Mouse (Mus musculus) embryonic facial prominence, embryonic 15.5 days (tissue): Measurements from ENCODE around the gene Emc4. TPM values are rescaled to one million over a fixed set of nuclear protein-coding genes. Genes with fewer than 3 reads are reported as not detected.

Experiments used
- ATAC-seq: fragments of 200-750 bp; cut with Nextera tagmentation; 2 replicates; pipeline ENCODE4 v1.8.0; 2017; ENCODE audit warnings: low read depth, moderate TSS enrichment; ENCODE audit not compliant: insufficient number of reproducible peaks, low FRiP score, low TSS enrichment
- H3K27ac ChIP-seq: fragments of 300-500 bp; sonication (generic); replicated peaks from 2 replicates; pipeline ENCODE4 v1.5.1; 2015; ENCODE audit warnings: mild to moderate bottlenecking, inconsistent platforms
- H3K27me3 ChIP-seq: fragments of 300-500 bp; sonication (generic); 2 replicates; pipeline ENCODE4 v1.6.1; 2015; ENCODE audit warnings: inconsistent platforms
- H3K36me3 ChIP-seq: fragments of 300-500 bp; sonication (generic); 2 replicates; pipeline ENCODE4 v1.6.1; 2015; ENCODE audit warnings: mild to moderate bottlenecking, inconsistent platforms
- H3K4me1 ChIP-seq: fragments of 300-500 bp; sonication (generic); 2 replicates; pipeline ENCODE4 v1.6.1; 2015; ENCODE audit warnings: inconsistent platforms
- H3K4me2 ChIP-seq: fragments of 300-500 bp; sonication (generic); replicated peaks from 2 replicates; pipeline ENCODE4 v1.6.1; 2015; ENCODE audit warnings: mild to moderate bottlenecking, inconsistent platforms
- H3K4me3 ChIP-seq: fragments of 300-500 bp; sonication (generic); replicated peaks from 2 replicates; pipeline ENCODE4 v1.5.1; 2015; ENCODE audit warnings: mild to moderate bottlenecking, inconsistent platforms
- H3K9ac ChIP-seq: fragments of 300-500 bp; sonication (generic); 2 replicates; pipeline ENCODE4 v1.6.1; 2015; ENCODE audit warnings: inconsistent platforms
- H3K9me3 ChIP-seq: fragments of 300-500 bp; sonication (generic); replicated peaks from 2 replicates; pipeline ENCODE4 v1.6.1; 2016; ENCODE audit warnings: inconsistent platforms
- WGBS: fragments of 180-500 bp; shearing (Covaris S2); methylation state at CpG from one replicate; pipeline ENCODE4 v1.1.7; 2015; 5-methylcytosine and 5-hydroxymethylcytosine counted together
- polyA plus RNA-seq: library from polyadenylated mRNA; unstranded; fragments of >200 nt; fragmentation: Nextera tagmentation; extraction: Ambion mirVana; gene quantifications from 2 replicates; pipeline ENCODE4 v1.2.1, GENCODE M21; 2015

Gene Emc4
- polyA plus RNA-seq, 1 experiment from 2014 or later: 124 TPM

- Histone ChIP-seq H3K4me3 (no peak overlapping the region), H3K27ac (no peak overlapping the region), H3K36me3 (no peaks in the 10 kb centered on the region), H3K4me2 (no peak overlapping the region), H3K9me3 (no peaks in the 10 kb centered on the region), H3K4me1 (no peaks in the 10 kb centered on the region), H3K9ac (no peak overlapping the region), H3K27me3 (no peaks in the 10 kb centered on the region)
- ATAC-seq: no peak
- WGBS: 40% methylated on average over 4 of the region's 4 CpGs
Measured at GRCm38 (mm10) chr2:112373141-112373540, 5.3 kb upstream of the Emc4 start.

GRCm38 (mm10) chr2:112369941-112370340, 2.1 kb upstream of the Emc4 start:
- no peak overlapping the region for H3K4me3 ChIP-seq
- no peak overlapping the region for H3K27ac ChIP-seq
- H3K9ac ChIP-seq: no peak overlapping the region
- H3K4me1 ChIP-seq: peaks cover 13% of the 10 kb centered on the region
- H3K36me3 ChIP-seq: no peaks in the 10 kb centered on the region
- no peak overlapping the region for H3K4me2 ChIP-seq
- 50% methylated on average over 5 of the region's 5 CpGs for WGBS
- no peaks in the 10 kb centered on the region for H3K27me3 ChIP-seq
- ATAC-seq: no peak
- no peaks in the 10 kb centered on the region for H3K9me3 ChIP-seq

- H3K4me2 ChIP-seq: peak overlapping the region; percentile 86
- ATAC-seq: no peak
- no peaks in the 10 kb centered on the region for H3K9me3 ChIP-seq
- H3K36me3 ChIP-seq: peaks cover 20% of the 10 kb centered on the region
- peaks cover 13% of the 10 kb centered on the region for H3K4me1 ChIP-seq
- WGBS: 13% methylated on average over 15 of the region's 15 CpGs
- peak overlapping the region; percentile 96 for H3K4me3 ChIP-seq
- peak overlapping the region; percentile 91; the same call in 1 of the 2 replicates for H3K27ac ChIP-seq
- H3K27me3 ChIP-seq: no peaks in the 10 kb centered on the region
- peak overlapping the region; percentile 83 for H3K9ac ChIP-seq
Measured at GRCm38 (mm10) chr2:112367222-112367621, 605 bp downstream of the Emc4 start.

GRCm38 (mm10) chr2:112360781-112361169, 7.1 kb downstream of the Emc4 start:
- Histone ChIP-seq H3K9ac (no peak overlapping the region), H3K4me1 (no peaks in the 10 kb centered on the region), H3K27ac (no peak overlapping the region), H3K4me3 (no peak overlapping the region), H3K27me3 (no peaks in the 10 kb centered on the region), H3K36me3 (peaks cover 70% of the 10 kb centered on the region), H3K4me2 (no peak overlapping the region), H3K9me3 (no peaks in the 10 kb centered on the region)
- WGBS: 81% methylated on average over 2 of the region's 2 CpGs
- no peak for ATAC-seq

- 83% methylated on average over 12 of the region's 12 CpGs for WGBS
- H3K27ac ChIP-seq: no peak overlapping the region
- H3K4me1 ChIP-seq: no peaks in the 10 kb centered on the region
- no peaks in the 10 kb centered on the region for H3K27me3 ChIP-seq
- H3K9me3 ChIP-seq: no peaks in the 10 kb centered on the region
- H3K36me3 ChIP-seq: peaks cover 74% of the 10 kb centered on the region
- H3K4me3 ChIP-seq: no peak overlapping the region
- H3K9ac ChIP-seq: no peak overlapping the region
- no peak for ATAC-seq
- H3K4me2 ChIP-seq: no peak overlapping the region
Measured at GRCm38 (mm10) chr2:112360012-112360780, 7.6 kb downstream of the Emc4 start.

GRCm38 (mm10) chr2:112359611-112360010, 8.2 kb downstream of the Emc4 start:
- H3K36me3 ChIP-seq: peaks cover 74% of the 10 kb centered on the region
- H3K9me3 ChIP-seq: no peaks in the 10 kb centered on the region
- no peaks in the 10 kb centered on the region for H3K4me1 ChIP-seq
- H3K9ac ChIP-seq: no peak overlapping the region
- H3K4me2 ChIP-seq: no peak overlapping the region
- no peak overlapping the region for H3K27ac ChIP-seq
- WGBS: 52% methylated on average over 2 of the region's 2 CpGs
- no peaks in the 10 kb centered on the region for H3K27me3 ChIP-seq
- no peak for ATAC-seq
- no peak overlapping the region for H3K4me3 ChIP-seq

GRCm38 (mm10) chr2:112353685-112354455, 14.0 kb downstream of the Emc4 start:
- WGBS: 91% methylated on average over 7 of the region's 7 CpGs
- ATAC-seq: no peak

GRCm38 (mm10) chr2:112348246-112348645, 19.6 kb downstream of the Emc4 start:
- no peak for ATAC-seq
- no peaks in the 10 kb centered on the region for H3K9me3 ChIP-seq

More at GRCm38 (mm10) chr2:112353685-112354455, 14.0 kb downstream of the Emc4 start:
- no peaks in the 10 kb centered on the region for H3K9me3 ChIP-seq
- no peak overlapping the region for H3K4me2 ChIP-seq
- H3K9ac ChIP-seq: no peak overlapping the region
- H3K4me1 ChIP-seq: no peaks in the 10 kb centered on the region
- H3K27ac ChIP-seq: no peak overlapping the region
- H3K36me3 ChIP-seq: peaks cover 65% of the 10 kb centered on the region
- no peaks in the 10 kb centered on the region for H3K27me3 ChIP-seq
- no peak overlapping the region for H3K4me3 ChIP-seq

GRCm38 (mm10) chr2:112341117-112341516, 26.7 kb downstream of the Emc4 start:
- ATAC-seq: no peak
- H3K4me2 ChIP-seq: no peak overlapping the region
- no peaks in the 10 kb centered on the region for H3K4me1 ChIP-seq
- no peaks in the 10 kb centered on the region for H3K27me3 ChIP-seq
- H3K36me3 ChIP-seq: peaks cover 17% of the 10 kb centered on the region; the same call in 1 of the 2 replicates
- H3K4me3 ChIP-seq: no peak overlapping the region
- H3K9ac ChIP-seq: no peak overlapping the region
- H3K9me3 ChIP-seq: no peaks in the 10 kb centered on the region
- 66% methylated on average over 3 of the region's 3 CpGs for WGBS
- no peak overlapping the region for H3K27ac ChIP-seq

More at GRCm38 (mm10) chr2:112348246-112348645, 19.6 kb downstream of the Emc4 start:
- H3K4me3 ChIP-seq: no peak overlapping the region
- H3K27me3 ChIP-seq: no peaks in the 10 kb centered on the region
- H3K9ac ChIP-seq: no peak overlapping the region
- WGBS: 84% methylated on average over 3 of the region's 3 CpGs
- no peaks in the 10 kb centered on the region for H3K4me1 ChIP-seq
- H3K4me2 ChIP-seq: no peak overlapping the region
- H3K27ac ChIP-seq: no peak overlapping the region
- peaks cover 46% of the 10 kb centered on the region for H3K36me3 ChIP-seq

- 82% methylated on average over 2 of the region's 2 CpGs for WGBS
- H3K4me1 ChIP-seq: no peaks in the 10 kb centered on the region
- H3K4me3 ChIP-seq: no peak overlapping the region
- no peaks in the 10 kb centered on the region for H3K27me3 ChIP-seq
- ATAC-seq: no peak
- no peak overlapping the region for H3K27ac ChIP-seq
- peaks cover 21% of the 10 kb centered on the region; the same call in 1 of the 2 replicates for H3K36me3 ChIP-seq
- H3K9me3 ChIP-seq: no peaks in the 10 kb centered on the region
- no peak overlapping the region for H3K4me2 ChIP-seq
- H3K9ac ChIP-seq: no peak overlapping the region
Measured at GRCm38 (mm10) chr2:112339736-112340135, 28.1 kb downstream of the Emc4 start.

GRCm38 (mm10) chr2:112337211-112337610, 30.6 kb downstream of the Emc4 start:
- ATAC-seq: no peak
- whole genome bisulfite sequencing: 90% methylated on average over 6 of the region's 6 CpGs
- Histone ChIP-seq H3K9me3 (no peaks in the 10 kb centered on the region), H3K27ac (no peak overlapping the region), H3K4me1 (no peaks in the 10 kb centered on the region), H3K4me3 (no peak overlapping the region), H3K27me3 (no peaks in the 10 kb centered on the region), H3K4me2 (no peak overlapping the region), H3K9ac (no peak overlapping the region), H3K36me3 (peaks cover 23% of the 10 kb centered on the region)
